Mouse (Mus musculus) thymus, adult 2 months (tissue): Measurements from ENCODE around the gene Sec1.

Source experiments
- CTCF ChIP-seq: fragments of 200-500 bp; IDR thresholded peaks from 2 replicates; pipeline ENCODE4 v1.5.1; 2012; ENCODE audit warnings: mild to moderate bottlenecking, control low read depth, low read length, moderate library complexity, borderline replicate concordance; ENCODE audit not compliant: control insufficient read depth, poor library complexity, insufficient read depth; ENCODE audit errors: extremely low read depth
- POLR2A ChIP-seq: fragments of 200-500 bp; IDR thresholded peaks from 2 replicates; pipeline ENCODE4 v1.6.1; 2012; ENCODE audit warnings: mild to moderate bottlenecking, low read length, control low read depth, moderate library complexity; ENCODE audit not compliant: control insufficient read depth, poor library complexity, insufficient read depth; ENCODE audit errors: extremely low read depth

DNA sequence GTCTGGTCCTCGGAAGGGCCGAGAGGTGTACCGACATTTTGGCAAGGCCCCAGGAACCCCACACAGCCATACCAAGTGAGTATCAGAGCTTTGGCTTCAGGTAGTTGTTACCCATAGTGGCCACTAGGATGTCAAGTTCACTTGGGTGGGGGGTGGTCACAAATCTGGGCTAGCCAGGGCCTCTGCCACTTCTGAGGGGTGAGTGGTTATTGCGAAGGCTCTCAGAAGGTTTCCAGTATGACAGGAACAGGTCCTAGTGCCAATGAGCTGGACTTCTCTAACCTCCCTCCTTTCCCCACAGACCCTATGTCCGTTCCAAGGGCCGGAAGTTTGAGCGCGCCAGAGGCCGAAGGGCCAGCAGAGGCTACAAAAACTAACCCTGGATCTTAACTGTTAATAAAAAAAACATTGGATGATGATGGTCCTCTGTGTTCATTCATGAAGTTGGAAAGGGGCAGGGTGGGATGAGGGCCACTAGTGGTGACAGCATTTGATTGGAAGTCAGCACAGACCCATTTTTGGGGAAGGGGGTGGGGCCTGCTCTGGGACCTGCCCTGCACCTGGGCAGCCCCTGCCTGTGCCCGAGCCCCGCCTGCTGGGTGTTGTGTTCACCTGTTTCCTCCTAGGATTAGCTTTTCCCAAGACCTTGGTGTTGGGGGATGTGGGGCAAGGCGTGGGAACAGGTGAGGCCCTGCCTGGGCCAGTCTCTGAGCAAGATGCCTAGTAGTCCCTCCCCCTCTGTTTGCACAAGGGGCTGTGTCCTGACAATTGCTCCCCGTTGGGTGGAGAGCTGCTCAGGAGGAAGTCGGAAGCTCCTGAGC is 26.4 kb upstream of the Sec1 start, which contains the start of gene Fam83e:
- TF ChIP-seq POLR2A (no peak), CTCF (no peak)
